Mouse (Mus musculus): ENCODE results near the gene Wnt4. TPM values are rescaled to one million over a fixed set of nuclear protein-coding genes. Genes with fewer than 3 reads are reported as not detected.

Gene Wnt4
- polyA plus RNA-seq (2017; shearing (Covaris generic)): 0.09 TPM

GRCm38 (mm10) chr4:137277166-137277513, at the start of gene Wnt4:
Gene Wnt4, plus strand, starts transcription at chr4:137277489.

Other genes with a start within 250 kb of the Wnt4 start
- 12.2 TPM for gene Zbtb40, start 228.7 kb upstream of the Wnt4 start, polyA plus RNA-seq (2017; shearing (Covaris generic))
- 946 TPM for gene Cdc42, start 80.2 kb downstream of the Wnt4 start, polyA plus RNA-seq (2017; shearing (Covaris generic))
- not detected for gene Cela3a, start 132.3 kb downstream of the Wnt4 start, polyA plus RNA-seq (2017; shearing (Covaris generic))
- gene Cela3b, start 153.1 kb downstream of the Wnt4 start, polyA plus RNA-seq (2017; shearing (Covaris generic)): not detected
- gene 1700013G24Rik, start 175.8 kb downstream of the Wnt4 start, polyA plus RNA-seq (2017; shearing (Covaris generic)): not detected
- gene Hspg2, start 191.3 kb downstream of the Wnt4 start, polyA plus RNA-seq (2017; shearing (Covaris generic)): not detected

Measured in inflammation-experienced regulatory T-cells, adult 16 weeks (primary cell).